Mouse (Mus musculus) limb, embryonic 12.5 days (tissue): ENCODE data around the gene Gm45717. TPM values are rescaled to one million over a fixed set of nuclear protein-coding genes. Genes with fewer than 3 reads are reported as not detected.
"Not testable (repeated sequence)": the region's sequence is repeated elsewhere in the genome, so short reads cannot be mapped to it uniquely, and the experiment has no call there.

Experiments used
- ATAC-seq: fragments of 200-750 bp; cut with Nextera tagmentation; 2 replicates; pipeline ENCODE4 v1.8.0; 2017; ENCODE audit warnings: low read depth, moderate TSS enrichment; ENCODE audit not compliant: insufficient number of reproducible peaks, insufficient read depth, low FRiP score, low TSS enrichment
- H3K27ac ChIP-seq: fragments of 300-500 bp; sonication (generic); 2 replicates; pipeline ENCODE4 v1.5.1; 2016; ENCODE audit warnings: mild to moderate bottlenecking, moderate library complexity
- H3K27me3 ChIP-seq: fragments of 300-500 bp; sonication (generic); 2 replicates; pipeline ENCODE4 v1.6.1; 2016; ENCODE audit warnings: mild to moderate bottlenecking, moderate library complexity
- H3K36me3 ChIP-seq: fragments of 300-500 bp; sonication (generic); 2 replicates; pipeline ENCODE4 v1.6.1; 2016; ENCODE audit warnings: mild to moderate bottlenecking, moderate library complexity
- H3K4me1 ChIP-seq: fragments of 300-500 bp; sonication (generic); replicated peaks from 2 replicates; pipeline ENCODE4 v1.6.1; 2016
- H3K4me2 ChIP-seq: fragments of 300-500 bp; sonication (generic); 2 replicates; pipeline ENCODE4 v1.6.1; 2016; ENCODE audit warnings: mild to moderate bottlenecking, moderate library complexity
- H3K4me3 ChIP-seq: fragments of 300-500 bp; sonication (generic); replicated peaks from 2 replicates; pipeline ENCODE4 v1.5.1; 2016; ENCODE audit warnings: mild to moderate bottlenecking
- H3K9ac ChIP-seq: fragments of 300-500 bp; sonication (generic); replicated peaks from 2 replicates; pipeline ENCODE4 v1.6.1; 2016; ENCODE audit warnings: mild to moderate bottlenecking, moderate library complexity
- H3K9me3 ChIP-seq: fragments of 300-500 bp; sonication (generic); 2 replicates; pipeline ENCODE4 v1.6.1; 2016; ENCODE audit warnings: mild to moderate bottlenecking, moderate library complexity
- WGBS: fragments of 180-500 bp; shearing (Covaris S2); methylation state at CpG from one replicate; pipeline ENCODE4 v1.1.7; 2016; 5-methylcytosine and 5-hydroxymethylcytosine counted together
- polyA plus RNA-seq: library from polyadenylated mRNA; unstranded; fragments of >200 nt; fragmentation: Nextera tagmentation; extraction: Ambion mirVana; gene quantifications from 2 replicates; pipeline ENCODE4 v1.2.1, GENCODE M21; 2016

Gm45717 gene
- polyA plus RNA-seq, 1 experiment from 2014 or later = not detected

- 87% methylated on average over 17 of the region's 17 CpGs for WGBS
- H3K27ac ChIP-seq = no peak overlapping the region
These were observed 31.7 kb upstream of the Gm45717 start for GRCm38 (mm10) chr7:140987182-140988138.

GRCm38 (mm10) chr7:140982971-140983370 is 27.2 kb upstream of the Gm45717 start:
- no peak overlapping the region for H3K4me3 ChIP-seq
- WGBS = 93% methylated on average over 7 of the region's 7 CpGs

More at GRCm38 (mm10) chr7:140987182-140988138, 31.7 kb upstream of the Gm45717 start:
- no peak overlapping the region for H3K4me2 ChIP-seq
- 0 out of 2 replicates have a peak, but pooled peaks cover 4% of the 10 kb centered on the region for H3K9me3 ChIP-seq
- no peak overlapping the region for H3K4me3 ChIP-seq
- H3K4me1 ChIP-seq = peaks cover 11% of the 10 kb centered on the region
- no peak for ATAC-seq
- H3K27me3 ChIP-seq = no peaks in the 10 kb centered on the region
- no peaks in the 10 kb centered on the region for H3K36me3 ChIP-seq
- H3K9ac ChIP-seq = no peak overlapping the region

DNA sequence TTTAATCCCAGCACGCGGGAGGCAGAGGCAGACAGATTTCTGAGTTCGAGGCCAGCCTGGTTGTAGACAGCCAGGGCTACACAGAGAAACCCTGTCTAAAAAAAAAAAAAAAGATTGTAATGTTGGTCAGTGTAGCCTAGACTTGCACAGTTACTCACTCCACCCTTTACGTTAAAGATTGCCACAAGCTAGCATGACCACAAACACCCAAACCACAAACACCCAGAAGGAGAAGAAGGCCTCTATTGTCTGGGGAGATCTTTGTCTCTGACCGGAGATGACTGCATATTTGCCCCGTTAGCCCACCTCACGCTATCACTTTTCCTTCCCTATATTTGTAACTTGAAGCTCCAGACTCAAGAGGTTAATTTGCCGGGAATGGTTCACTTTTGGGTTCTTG is 26.0 kb upstream of the Gm45717 start:
- no peak overlapping the region for H3K9ac ChIP-seq
- ATAC-seq = no peak
- H3K4me1 ChIP-seq = no peaks in the 10 kb centered on the region
- no peak overlapping the region for H3K4me3 ChIP-seq
- 0 out of 2 replicates have a peak, but pooled peaks cover 4% of the 10 kb centered on the region for H3K9me3 ChIP-seq
- H3K36me3 ChIP-seq = no peaks in the 10 kb centered on the region
- no peak overlapping the region for H3K27ac ChIP-seq
- no peak overlapping the region for H3K4me2 ChIP-seq
- 94% methylated on average over 8 of the region's 8 CpGs for WGBS
- no peaks in the 10 kb centered on the region for H3K27me3 ChIP-seq

More at GRCm38 (mm10) chr7:140982971-140983370, 27.2 kb upstream of the Gm45717 start:
- H3K4me1 ChIP-seq = no peaks in the 10 kb centered on the region
- H3K9ac ChIP-seq = no peak overlapping the region
- no peak for ATAC-seq
- H3K9me3 ChIP-seq = 0 out of 2 replicates have a peak, but pooled peaks cover 4% of the 10 kb centered on the region
- H3K4me2 ChIP-seq = no peak overlapping the region
- H3K27me3 ChIP-seq = no peaks in the 10 kb centered on the region
- H3K27ac ChIP-seq = no peak overlapping the region
- H3K36me3 ChIP-seq = no peaks in the 10 kb centered on the region

GRCm38 (mm10) chr7:140976720-140977119 is 21.0 kb upstream of the Gm45717 start:
- not testable (repeated sequence) for H3K4me3 ChIP-seq, H3K27me3 ChIP-seq, H3K9me3 ChIP-seq, H3K9ac ChIP-seq, H3K27ac ChIP-seq, ATAC-seq, H3K36me3 ChIP-seq, H3K4me2 ChIP-seq
- 91% methylated on average over 9 of the region's 9 CpGs for WGBS
- peaks cover 17% of the 10 kb centered on the region for H3K4me1 ChIP-seq

GRCm38 (mm10) chr7:140975465-140975864 is 19.7 kb upstream of the Gm45717 start:
- no peaks in the 10 kb centered on the region for H3K9me3 ChIP-seq
- no peak overlapping the region for H3K4me3 ChIP-seq
- no peaks in the 10 kb centered on the region for H3K36me3 ChIP-seq
- no peaks in the 10 kb centered on the region for H3K27me3 ChIP-seq
- H3K9ac ChIP-seq = no peak overlapping the region
- 31% methylated on average over 3 of the region's 3 CpGs for WGBS
- H3K4me1 ChIP-seq = peaks cover 29% of the 10 kb centered on the region
- no peak for ATAC-seq
- no peak overlapping the region for H3K4me2 ChIP-seq
- H3K27ac ChIP-seq = no peak overlapping the region

- Histone ChIP-seq H3K9me3 (no peaks in the 10 kb centered on the region), H3K4me1 (peaks cover 34% of the 10 kb centered on the region), H3K27me3 (no peaks in the 10 kb centered on the region; the same call in 1 of the 2 replicates), H3K27ac (no peak overlapping the region), H3K4me3 (no peak overlapping the region), H3K4me2 (no peak overlapping the region), H3K36me3 (no peaks in the 10 kb centered on the region), H3K9ac (no peak overlapping the region)
- no peak for ATAC-seq
- WGBS = 29% methylated on average over 9 of the region's 9 CpGs
These were observed 19.2 kb upstream of the Gm45717 start for GRCm38 (mm10) chr7:140974940-140975339.

GRCm38 (mm10) chr7:140973396-140974165 is 17.8 kb upstream of the Gm45717 start:
- 28% methylated on average over 14 of the region's 14 CpGs for WGBS
- peak overlapping the region; percentile 82 for H3K27ac ChIP-seq
- no peaks in the 10 kb centered on the region for H3K9me3 ChIP-seq
- no peak overlapping the region for H3K4me3 ChIP-seq
- H3K36me3 ChIP-seq = no peaks in the 10 kb centered on the region
- H3K27me3 ChIP-seq = no peaks in the 10 kb centered on the region; the same call in 1 of the 2 replicates
- H3K4me2 ChIP-seq = no peak overlapping the region
- H3K4me1 ChIP-seq = peaks cover 44% of the 10 kb centered on the region
- no peak overlapping the region for H3K9ac ChIP-seq
- ATAC-seq = no peak

- 78% methylated on average over 8 of the region's 8 CpGs for WGBS
- H3K4me2 ChIP-seq = no peak overlapping the region
- H3K9ac ChIP-seq = no peak overlapping the region
- H3K4me1 ChIP-seq = peaks cover 61% of the 10 kb centered on the region
- H3K4me3 ChIP-seq = no peak overlapping the region
- H3K9me3 ChIP-seq = no peaks in the 10 kb centered on the region
- ATAC-seq = peak; percentile 43; the same call in 1 of the 2 replicates
- no peaks in the 10 kb centered on the region for H3K36me3 ChIP-seq
- no peaks in the 10 kb centered on the region; the same call in 1 of the 2 replicates for H3K27me3 ChIP-seq
- H3K27ac ChIP-seq = peak overlapping the region; percentile 68
These were observed 15.9 kb upstream of the Gm45717 start for GRCm38 (mm10) chr7:140971479-140972171.

DNA sequence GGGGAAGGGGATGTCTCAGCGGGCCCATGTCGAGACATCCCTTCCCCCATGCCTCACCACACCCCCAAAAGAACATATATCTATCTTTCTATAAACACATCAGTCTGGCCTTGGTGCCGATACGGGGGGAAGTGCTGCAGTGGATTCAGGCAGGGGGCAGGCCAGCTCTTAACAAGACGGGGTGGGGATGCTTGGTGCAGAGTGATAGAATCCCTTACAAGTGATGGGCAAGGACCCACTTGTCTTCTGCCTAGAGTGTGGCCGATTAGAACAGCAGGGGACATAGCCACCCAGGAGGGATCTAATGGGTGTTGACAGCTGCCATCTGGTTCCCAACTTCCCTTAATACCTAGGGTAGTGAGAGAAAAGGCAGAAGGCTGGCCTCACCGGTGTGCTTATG is 15.2 kb upstream of the Gm45717 start:
- Histone ChIP-seq H3K4me2 (no peak overlapping the region), H3K4me1 (peaks cover 61% of the 10 kb centered on the region), H3K27me3 (no peaks in the 10 kb centered on the region; the same call in 1 of the 2 replicates), H3K9ac (no peak overlapping the region), H3K27ac (peak overlapping the region; percentile 68), H3K36me3 (no peaks in the 10 kb centered on the region), H3K4me3 (no peak overlapping the region), H3K9me3 (no peaks in the 10 kb centered on the region)
- WGBS = 38% methylated on average over 7 of the region's 7 CpGs
- no peak for ATAC-seq

GRCm38 (mm10) chr7:140968710-140969109 is 13.0 kb upstream of the Gm45717 start:
- H3K9me3 ChIP-seq, H3K27ac ChIP-seq, H3K27me3 ChIP-seq, H3K36me3 ChIP-seq, H3K9ac ChIP-seq, ATAC-seq: not testable (repeated sequence)
- H3K4me2 ChIP-seq = peak overlapping the region; percentile 48
- H3K4me3 ChIP-seq = peak overlapping the region; percentile 18; the same call in 1 of the 2 replicates
- H3K4me1 ChIP-seq = peaks cover 52% of the 10 kb centered on the region
- 23% methylated on average over 3 of the region's 3 CpGs for WGBS
